Mouse (Mus musculus) midbrain, embryonic 11.5 days (tissue): ENCODE measurements around the gene Dnm3. TPM values are rescaled to one million over a fixed set of nuclear protein-coding genes. Genes with fewer than 3 reads are reported as not detected.

Experiments
- ATAC-seq: fragments of 200-750 bp; cut with Nextera tagmentation; 2 replicates; pipeline ENCODE4 v1.8.0; 2017; ENCODE audit warnings: moderate TSS enrichment, moderate library complexity; ENCODE audit not compliant: low FRiP score
- DNase-seq: peaks from one replicate; pipeline ENCODE4 v3.0.0; 2015; ENCODE audit warnings: low spot score; ENCODE audit errors: missing footprints
- H3K27ac ChIP-seq: fragments of 300-500 bp; sonication (generic); 2 replicates; pipeline ENCODE4 v1.5.1; 2014; ENCODE audit warnings: low read depth, low read length
- H3K27me3 ChIP-seq: fragments of 300-500 bp; sonication (generic); 2 replicates; pipeline ENCODE4 v1.6.1; 2014; ENCODE audit warnings: mild to moderate bottlenecking, low read length, moderate library complexity, mixed read lengths; ENCODE audit not compliant: control insufficient read depth, insufficient read depth
- H3K36me3 ChIP-seq: fragments of 300-500 bp; sonication (generic); 2 replicates; pipeline ENCODE4 v1.6.1; 2014; ENCODE audit warnings: mild to moderate bottlenecking, low read length, moderate library complexity, mixed read lengths; ENCODE audit not compliant: control insufficient read depth, insufficient read depth
- H3K4me1 ChIP-seq: fragments of 300-500 bp; sonication (generic); 2 replicates; pipeline ENCODE4 v1.6.1; 2014; ENCODE audit warnings: low read length; ENCODE audit not compliant: control insufficient read depth, insufficient read depth
- H3K4me2 ChIP-seq: fragments of 300-500 bp; sonication (generic); 2 replicates; pipeline ENCODE4 v1.6.1; 2014; ENCODE audit warnings: mild to moderate bottlenecking, moderate library complexity
- H3K4me3 ChIP-seq: fragments of 300-500 bp; sonication (generic); 2 replicates; pipeline ENCODE4 v1.5.1; 2014; ENCODE audit warnings: low read depth, low read length
- H3K9ac ChIP-seq: fragments of 300-500 bp; sonication (generic); 2 replicates; pipeline ENCODE4 v1.6.1; 2014; ENCODE audit warnings: low read length
- H3K9me3 ChIP-seq: fragments of 300-500 bp; sonication (generic); 2 replicates; pipeline ENCODE4 v1.6.1; 2016; ENCODE audit warnings: low read length; ENCODE audit not compliant: control insufficient read depth
- WGBS: fragments of 180-500 bp; shearing (Covaris S2); extraction: QIAGEN DNeasy Blood & Tissue Kit; methylation state at CpG from one replicate; pipeline ENCODE4 v1.1.7; 2014; 5-methylcytosine and 5-hydroxymethylcytosine counted together
- polyA plus RNA-seq: library from polyadenylated mRNA; unstranded; fragments of >200 nt; fragmentation: Nextera tagmentation; extraction: Ambion mirVana; gene quantifications from 2 replicates; pipeline ENCODE4 v1.2.1, GENCODE M21; 2014

The Dnm3 gene
- polyA plus RNA-seq, 1 experiment from 2014 or later = 5.6 TPM

DNA sequence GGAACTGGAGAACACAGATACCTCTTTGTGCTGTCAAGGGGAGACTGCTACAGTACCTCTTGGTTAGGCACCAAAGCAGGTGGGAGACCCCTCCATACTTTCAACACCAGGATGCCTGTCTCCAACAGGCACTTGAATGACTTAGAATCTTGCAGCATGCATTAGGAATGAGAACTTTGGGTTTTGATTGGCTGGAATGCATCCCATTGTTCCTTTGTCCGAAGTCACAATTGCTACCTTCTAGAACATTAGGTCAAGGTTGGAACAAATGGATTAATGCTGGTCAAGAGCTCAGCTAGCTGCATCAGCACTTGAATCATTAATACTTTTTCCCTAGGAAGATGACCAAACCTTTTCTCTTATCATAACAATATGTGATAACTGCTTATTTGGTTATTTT lies 498.3 kb downstream of the Dnm3 start, which contains the start of gene 4930558K02Rik:
TSS of gene 4930558K02Rik (minus strand) at position 101 of the 400 bp plus-strand sequence.
- ATAC-seq = no peak
- H3K9me3 ChIP-seq = no peaks in the 10 kb centered on the region
- H3K27ac ChIP-seq = no peak within 1 kb of the TSS
- 70% methylated on average over 1 of the region's 1 CpGs for WGBS
- H3K4me2 ChIP-seq = no peak within 1 kb of the TSS
- no peaks in the 10 kb centered on the region for H3K36me3 ChIP-seq
- peak; percentile 14 for DNase-seq
- H3K9ac ChIP-seq = no peak within 1 kb of the TSS
- H3K4me3 ChIP-seq = no peak within 1 kb of the TSS
- no peaks in the 10 kb centered on the region for H3K4me1 ChIP-seq
- H3K27me3 ChIP-seq = no peaks in the 10 kb centered on the region; the same call in 1 of the 2 replicates

DNA sequence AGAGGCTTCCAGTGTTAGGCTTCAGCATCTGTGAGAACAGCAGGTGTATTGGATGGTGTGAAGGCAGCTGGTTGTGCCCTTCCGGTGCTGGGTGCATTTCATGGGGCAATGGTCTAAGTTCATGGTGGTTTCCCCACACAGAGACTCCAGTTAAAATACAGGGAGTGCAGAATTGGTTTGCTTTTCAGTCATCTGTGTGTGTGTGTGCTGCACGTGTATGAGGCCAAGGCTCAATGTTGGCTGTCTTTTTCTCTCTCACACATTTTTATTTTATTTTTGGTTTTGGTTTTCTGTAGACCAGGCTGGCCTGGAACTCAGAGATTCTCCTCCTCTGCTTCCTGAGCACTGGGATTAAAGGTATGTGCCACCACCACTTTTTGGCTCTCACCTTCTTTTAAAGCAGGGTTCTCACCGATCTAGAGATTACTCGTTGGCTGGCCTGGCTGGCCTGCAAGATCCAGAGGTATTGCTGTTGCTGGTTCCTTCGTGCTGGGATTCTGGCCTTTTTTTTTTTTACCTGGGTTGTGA lies 499.6 kb downstream of the Dnm3 start:
- ATAC-seq (no peak), DNase-seq (peak; percentile 73)
- H3K4me1 ChIP-seq = no peaks in the 10 kb centered on the region
- no peaks in the 10 kb centered on the region; the same call in 1 of the 2 replicates for H3K27me3 ChIP-seq
- no peak overlapping the region for H3K9ac ChIP-seq
- H3K4me3 ChIP-seq = no peak overlapping the region
- WGBS = 90% methylated on average over 5 of the region's 5 CpGs
- no peaks in the 10 kb centered on the region for H3K36me3 ChIP-seq
- no peak overlapping the region for H3K4me2 ChIP-seq
- no peaks in the 10 kb centered on the region for H3K9me3 ChIP-seq
- no peak overlapping the region for H3K27ac ChIP-seq

DNA sequence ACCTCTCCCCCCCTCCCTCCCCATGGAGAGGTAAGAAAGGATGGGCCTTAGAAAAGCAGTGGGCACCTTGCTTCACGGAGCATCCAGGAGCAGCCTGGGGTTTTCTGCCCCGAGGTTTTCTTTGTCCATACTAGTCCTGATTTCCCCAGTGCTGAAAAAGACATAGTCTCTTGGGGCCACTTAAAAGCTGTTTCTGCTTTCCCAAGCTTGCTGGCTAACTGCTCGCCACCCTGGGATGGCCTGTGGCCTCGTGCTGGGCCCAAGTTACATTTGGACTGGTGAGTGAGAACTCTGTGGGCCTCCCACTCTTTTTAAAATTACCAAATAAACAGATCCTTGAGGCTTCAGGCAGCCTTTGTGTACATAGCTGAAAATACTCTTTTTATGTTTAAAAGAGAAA lies 500.5 kb downstream of the Dnm3 start:
- Histone ChIP-seq H3K27ac (no peak overlapping the region), H3K27me3 (no peaks in the 10 kb centered on the region; the same call in 1 of the 2 replicates), H3K9ac (no peak overlapping the region), H3K4me1 (no peaks in the 10 kb centered on the region), H3K9me3 (no peaks in the 10 kb centered on the region), H3K36me3 (no peaks in the 10 kb centered on the region), H3K4me2 (no peak overlapping the region), H3K4me3 (no peak overlapping the region)
- WGBS = 78% methylated on average over 4 of the region's 4 CpGs
- DNase-seq = peak; percentile 44
- no peak for ATAC-seq

DNA sequence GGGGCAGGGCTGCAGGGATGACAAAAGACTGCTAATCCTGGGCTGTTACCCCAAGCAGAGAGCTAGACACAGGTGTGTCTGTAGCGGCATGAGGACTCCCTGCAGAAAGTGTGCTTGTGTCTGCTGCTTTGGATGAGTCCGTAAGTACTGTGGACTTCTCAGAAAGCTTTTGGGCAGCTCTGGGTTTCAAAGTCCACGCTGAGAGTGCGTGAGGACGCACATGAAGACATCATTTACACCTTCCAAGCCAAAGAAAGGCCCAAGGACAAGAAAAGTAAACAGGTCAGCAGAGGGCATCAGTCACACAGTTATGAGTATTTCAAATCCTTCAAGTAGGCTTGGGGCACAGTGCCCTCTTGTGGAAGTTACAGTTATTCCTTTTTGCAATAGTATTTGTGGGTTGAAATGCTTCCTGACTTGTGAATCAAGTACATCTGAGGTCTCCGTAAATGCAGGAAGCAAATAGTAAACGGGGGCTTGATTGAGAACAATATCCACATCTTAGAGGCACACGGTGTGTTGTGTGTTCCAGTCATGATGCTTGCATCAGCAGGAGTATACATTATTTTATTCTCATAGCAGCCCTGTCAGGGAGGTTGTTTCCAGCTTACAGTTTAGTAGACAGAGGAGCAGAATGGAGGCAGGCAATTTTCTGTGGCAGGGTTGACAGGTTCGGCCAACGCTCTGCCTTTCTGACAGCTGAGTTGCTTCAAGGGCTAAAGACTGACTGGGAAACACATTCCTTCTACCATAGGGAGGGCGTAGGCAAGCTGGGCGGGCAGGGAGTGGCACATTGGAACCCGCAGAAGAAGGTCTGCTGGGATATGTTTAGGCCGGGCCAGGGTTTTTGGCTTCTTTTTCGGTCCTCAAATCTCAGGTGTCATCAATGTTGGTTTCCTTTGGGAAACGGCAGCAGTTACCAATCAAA lies 501.3 kb downstream of the Dnm3 start:
- Histone ChIP-seq H3K4me1 (no peaks in the 10 kb centered on the region), H3K9ac (no peak overlapping the region), H3K4me2 (no peak overlapping the region), H3K9me3 (no peaks in the 10 kb centered on the region), H3K36me3 (no peaks in the 10 kb centered on the region), H3K4me3 (no peak overlapping the region), H3K27ac (no peak overlapping the region), H3K27me3 (no peaks in the 10 kb centered on the region; the same call in 1 of the 2 replicates)
- 52% methylated on average over 16 of the region's 16 CpGs for WGBS
- ATAC-seq (peak; percentile 80), DNase-seq (peak; percentile 94)

DNA sequence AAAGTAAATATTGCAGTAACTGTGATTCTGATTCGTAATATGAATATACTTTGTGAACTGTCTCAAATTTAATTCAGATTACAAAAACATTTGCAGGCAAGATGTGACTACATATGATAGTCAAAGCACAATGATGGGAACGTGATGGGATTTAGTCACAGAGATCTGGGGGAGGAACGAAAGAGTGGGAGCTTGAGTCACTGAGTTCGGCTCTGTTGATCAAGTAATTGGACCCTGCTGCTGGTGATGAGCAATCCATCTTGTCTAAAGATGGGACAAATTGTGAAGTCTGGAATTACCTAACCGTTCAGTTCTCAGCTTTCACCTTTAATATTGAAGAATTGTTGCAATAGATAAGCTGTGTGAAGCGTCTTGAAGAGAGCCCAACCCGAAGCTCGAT lies 505.6 kb downstream of the Dnm3 start:
- Histone ChIP-seq H3K4me3 (no peak overlapping the region), H3K27me3 (no peaks in the 10 kb centered on the region), H3K4me2 (no peak overlapping the region), H3K9me3 (no peaks in the 10 kb centered on the region), H3K9ac (no peak overlapping the region), H3K4me1 (peaks cover 6% of the 10 kb centered on the region; the same call in 1 of the 2 replicates), H3K36me3 (no peaks in the 10 kb centered on the region), H3K27ac (no peak overlapping the region)
- no peak for DNase-seq
- 94% methylated on average over 8 of the region's 8 CpGs for WGBS
- ATAC-seq = no peak

DNA sequence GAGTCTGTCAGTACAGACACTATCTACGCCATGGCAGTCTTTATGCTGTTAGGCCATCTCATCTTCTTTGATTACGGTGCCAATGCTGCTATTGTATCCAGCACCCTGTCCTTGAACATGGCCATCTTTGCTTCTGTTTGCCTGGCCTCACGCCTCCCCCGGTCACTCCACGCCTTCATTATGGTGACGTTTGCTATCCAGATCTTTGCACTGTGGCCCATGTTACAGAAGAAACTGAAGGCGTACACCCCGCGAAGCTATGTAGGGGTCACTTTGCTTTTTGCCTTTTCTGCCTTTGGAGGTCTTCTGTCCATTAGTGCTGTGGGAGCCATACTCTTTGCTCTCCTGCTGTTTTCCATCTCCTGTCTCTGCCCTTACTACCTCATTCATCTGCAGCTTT lies 507.0 kb downstream of the Dnm3 start:
- Histone ChIP-seq H3K27ac (no peak overlapping the region), H3K36me3 (no peaks in the 10 kb centered on the region), H3K4me1 (peaks cover 6% of the 10 kb centered on the region; the same call in 1 of the 2 replicates), H3K4me2 (no peak overlapping the region), H3K9ac (no peak overlapping the region), H3K9me3 (no peaks in the 10 kb centered on the region), H3K4me3 (no peak overlapping the region), H3K27me3 (no peaks in the 10 kb centered on the region)
- WGBS = 95% methylated on average over 9 of the region's 9 CpGs
- ATAC-seq (no peak), DNase-seq (no peak)

DNA sequence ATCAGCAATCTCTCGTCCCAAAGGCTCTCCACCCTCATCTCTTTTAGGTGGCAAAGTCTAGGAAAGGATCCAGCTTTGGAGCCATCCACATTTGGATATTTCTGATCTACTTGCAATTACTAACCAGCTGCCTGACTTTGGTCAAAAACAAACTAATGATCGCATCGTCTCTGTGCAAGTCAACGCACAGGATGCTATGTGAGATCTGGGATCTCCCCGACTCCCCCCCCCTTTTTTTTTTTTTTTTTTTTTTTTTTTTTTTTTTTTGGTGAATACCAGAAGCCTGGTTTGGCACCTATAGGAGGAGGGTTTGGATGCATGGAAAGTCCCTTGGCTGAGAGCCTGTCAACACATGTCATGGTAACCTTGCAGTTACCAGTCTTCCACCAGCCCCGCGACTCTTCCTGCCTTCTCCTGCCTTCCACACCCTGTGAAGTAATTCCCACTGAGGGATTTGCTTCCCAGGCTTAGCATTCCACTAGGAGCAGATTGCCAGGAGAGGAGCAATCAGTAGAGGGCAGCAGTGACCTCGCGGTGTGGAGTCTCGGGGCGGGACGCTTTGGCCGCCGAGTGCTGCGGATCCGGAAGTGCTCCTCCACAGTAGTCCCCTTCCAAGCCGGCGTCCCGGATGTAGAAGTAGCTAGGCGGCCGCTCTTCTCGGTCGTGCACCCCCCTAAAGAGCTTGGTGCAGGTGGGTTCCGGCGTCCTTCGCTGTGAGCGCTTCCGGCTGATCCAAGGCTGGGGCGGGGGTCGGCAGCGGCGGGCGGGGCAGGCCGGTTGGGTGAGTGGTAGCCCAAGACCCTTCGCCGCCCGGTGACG lies 509.0 kb downstream of the Dnm3 start, which contains the start of gene Pigc:
TSS of gene Pigc (plus strand) at position 598 of the 819 bp plus-strand sequence.
- peak within 1 kb of the TSS; percentile 45 for H3K4me2 ChIP-seq
- H3K36me3 ChIP-seq = no peaks in the 10 kb centered on the region
- peaks cover 6% of the 10 kb centered on the region; the same call in 1 of the 2 replicates for H3K4me1 ChIP-seq
- H3K9me3 ChIP-seq = no peaks in the 10 kb centered on the region
- peak within 1 kb of the TSS; percentile 62 for H3K4me3 ChIP-seq
- 5% methylated on average over 38 of the region's 38 CpGs for WGBS
- H3K27ac ChIP-seq = peak within 1 kb of the TSS; percentile 44
- peak within 1 kb of the TSS; percentile 82 for H3K9ac ChIP-seq
- peak; percentile 97 for DNase-seq
- no peaks in the 10 kb centered on the region for H3K27me3 ChIP-seq
- peak; percentile 99 for ATAC-seq

DNA sequence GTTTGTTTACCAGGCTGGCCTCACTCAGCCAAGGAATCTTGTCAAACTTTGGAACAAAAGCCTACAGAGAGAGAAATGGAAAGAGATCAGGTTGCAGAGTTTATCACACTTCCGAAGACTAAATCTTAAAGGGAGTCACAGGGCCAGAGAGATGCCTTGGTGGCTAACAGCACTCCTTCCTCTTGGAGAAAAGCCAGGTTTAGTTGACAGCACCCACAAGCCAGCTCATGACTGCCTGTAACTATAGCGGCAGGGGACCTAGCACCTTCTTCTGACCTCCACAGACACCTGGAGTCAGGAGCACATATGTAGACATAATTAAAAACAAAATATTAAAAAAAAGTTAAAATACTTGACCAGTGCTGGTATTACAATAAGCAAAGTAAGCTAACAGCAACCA lies 509.9 kb downstream of the Dnm3 start:
- Histone ChIP-seq H3K9me3 (no peaks in the 10 kb centered on the region), H3K4me1 (peaks cover 6% of the 10 kb centered on the region; the same call in 1 of the 2 replicates), H3K27ac (no peak overlapping the region), H3K36me3 (no peaks in the 10 kb centered on the region), H3K27me3 (no peaks in the 10 kb centered on the region), H3K9ac (no peak overlapping the region), H3K4me2 (no peak overlapping the region), H3K4me3 (no peak overlapping the region)
- ATAC-seq (no peak), DNase-seq (no peak)
- WGBS = 84% methylated on average over 2 of the region's 2 CpGs
